Mouse (Mus musculus) kidney, postnatal 0 days (tissue): ENCODE results near the gene Prkcd. TPM values are rescaled to one million over a fixed set of nuclear protein-coding genes. Genes with fewer than 3 reads are reported as not detected.

Experiments used
- ATAC-seq: fragments of 200-750 bp; cut with Nextera tagmentation; replicated peaks from 2 replicates; pipeline ENCODE4 v1.8.0; 2017; ENCODE audit warnings: low read depth, moderate number of reproducible peaks, moderate TSS enrichment, moderate library complexity; ENCODE audit not compliant: low FRiP score
- DNase-seq: peaks from one replicate; pipeline ENCODE4 v3.0.0-alpha.2; 2016; ENCODE audit warnings: low spot score
- H3K27ac ChIP-seq: fragments of 300-500 bp; sonication (generic); 2 replicates; pipeline ENCODE4 v1.5.1; 2014; ENCODE audit warnings: mild to moderate bottlenecking
- H3K27me3 ChIP-seq: fragments of 300-500 bp; sonication (generic); 2 replicates; pipeline ENCODE4 v1.6.1; 2014; ENCODE audit warnings: low read length, mixed read lengths; ENCODE audit not compliant: insufficient read depth
- H3K36me3 ChIP-seq: fragments of 300-500 bp; sonication (generic); 2 replicates; pipeline ENCODE4 v1.6.1; 2014; ENCODE audit warnings: low read length, mixed read lengths; ENCODE audit not compliant: insufficient read depth
- H3K4me1 ChIP-seq: fragments of 300-500 bp; sonication (generic); replicated peaks from 2 replicates; pipeline ENCODE4 v1.6.1; 2014; ENCODE audit warnings: antibody characterized with exemption, low read length, mixed read lengths; ENCODE audit not compliant: insufficient read depth
- H3K4me2 ChIP-seq: fragments of 300-500 bp; sonication (generic); 2 replicates; pipeline ENCODE4 v1.6.1; 2014; ENCODE audit warnings: mild to moderate bottlenecking, low read length, moderate library complexity, mixed read lengths
- H3K4me3 ChIP-seq: fragments of 300-500 bp; sonication (generic); replicated peaks from 2 replicates; pipeline ENCODE4 v1.5.1; 2014; ENCODE audit warnings: low read depth, low read length
- H3K9ac ChIP-seq: fragments of 300-500 bp; sonication (generic); 2 replicates; pipeline ENCODE4 v1.6.1; 2014; ENCODE audit warnings: low read depth, low read length
- H3K9me3 ChIP-seq: fragments of 300-500 bp; sonication (generic); replicated peaks from 2 replicates; pipeline ENCODE4 v1.6.1; 2016; ENCODE audit warnings: low read length, inconsistent platforms, mixed read lengths
- CTCF ChIP-seq: IDR thresholded peaks from 2 replicates; pipeline ENCODE4 v1.5.1; 2016; ENCODE audit warnings: antibody characterized with exemption, low read depth, mild to moderate bottlenecking, moderate library complexity
- WGBS: fragments of 180-500 bp; shearing (Covaris S2); extraction: QIAGEN DNeasy Blood & Tissue Kit; methylation state at CpG from one replicate; pipeline ENCODE4 v1.1.7; 2014; 5-methylcytosine and 5-hydroxymethylcytosine counted together
- polyA plus RNA-seq: library from polyadenylated mRNA; unstranded; fragments of >200 nt; fragmentation: Nextera tagmentation; extraction: Ambion mirVana; gene quantifications from 2 replicates; pipeline ENCODE4 v1.2.1, GENCODE M21; 2015

Prkcd gene
- polyA plus RNA-seq, 1 experiment from 2014 or later = 44.9 TPM

DNA sequence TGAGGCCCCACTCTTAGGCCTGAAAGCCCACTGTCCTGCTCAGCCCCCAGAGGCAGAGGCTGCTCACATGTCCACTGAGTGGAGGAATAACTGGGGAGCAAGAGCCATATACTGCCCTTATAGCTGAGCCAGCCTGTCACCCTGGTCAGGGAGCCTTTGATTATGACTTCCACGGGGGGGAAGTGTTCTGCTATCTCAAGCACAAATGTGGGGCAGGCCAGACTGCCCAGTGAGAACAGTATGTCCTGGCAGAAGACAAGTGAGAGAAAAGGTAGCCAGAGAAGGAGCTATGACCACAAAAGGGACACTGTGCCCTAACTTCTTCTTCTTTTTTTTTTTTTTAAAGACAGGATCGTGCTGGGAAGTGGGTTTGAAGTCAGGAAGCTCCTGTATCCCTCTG is 28.9 kb downstream of the Prkcd start:
- Histone ChIP-seq H3K9me3 (no peaks in the 10 kb centered on the region), H3K27ac (no peak overlapping the region), H3K4me3 (no peak overlapping the region), H3K9ac (no peak overlapping the region), H3K36me3 (peaks cover 29% of the 10 kb centered on the region), H3K4me2 (no peak overlapping the region), H3K4me1 (no peaks in the 10 kb centered on the region; the same call in 1 of the 2 replicates), H3K27me3 (no peaks in the 10 kb centered on the region)
- ATAC-seq = no peak
- WGBS = 70% methylated on average over 2 of the region's 2 CpGs
- no peak for TF ChIP-seq CTCF
- no peak for DNase-seq

DNA sequence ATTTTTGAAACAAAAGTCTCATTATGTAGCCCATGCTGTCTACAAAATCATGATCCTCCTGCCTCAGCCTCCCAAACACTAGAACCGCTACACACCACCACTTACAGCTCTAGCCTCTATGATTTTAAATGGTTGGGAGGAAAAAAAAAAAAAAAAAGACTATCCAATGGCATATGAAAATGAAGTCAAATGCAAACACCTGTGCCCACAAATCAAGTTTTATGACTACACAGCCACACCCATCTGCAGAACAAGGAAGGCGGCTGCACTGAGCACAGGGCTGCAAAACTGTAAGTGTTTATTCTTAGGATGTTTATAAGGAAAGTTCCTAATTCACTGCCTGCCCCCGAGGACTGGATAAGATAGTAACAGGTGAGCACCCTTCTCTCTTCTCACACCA is 29.6 kb downstream of the Prkcd start:
- WGBS = 88% methylated on average over 3 of the region's 3 CpGs
- DNase-seq (no peak), ATAC-seq (no peak)
- Histone ChIP-seq H3K4me3 (no peak overlapping the region), H3K9ac (no peak overlapping the region), H3K4me1 (no peaks in the 10 kb centered on the region; the same call in 1 of the 2 replicates), H3K9me3 (no peaks in the 10 kb centered on the region), H3K36me3 (peaks cover 21% of the 10 kb centered on the region), H3K27me3 (no peaks in the 10 kb centered on the region), H3K27ac (no peak overlapping the region), H3K4me2 (no peak overlapping the region)
- no peak for TF ChIP-seq CTCF

- no peak overlapping the region for H3K27ac ChIP-seq
- no peak for TF ChIP-seq CTCF
- no peak overlapping the region for H3K4me2 ChIP-seq
- ATAC-seq (no peak), DNase-seq (no peak)
- no peaks in the 10 kb centered on the region for H3K27me3 ChIP-seq
- H3K9ac ChIP-seq = no peak overlapping the region
- 89% methylated on average over 8 of the region's 8 CpGs for WGBS
- no peaks in the 10 kb centered on the region for H3K9me3 ChIP-seq
- no peaks in the 10 kb centered on the region; the same call in 1 of the 2 replicates for H3K4me1 ChIP-seq
- H3K4me3 ChIP-seq = no peak overlapping the region
- peaks cover 15% of the 10 kb centered on the region for H3K36me3 ChIP-seq
Measured at GRCm38 (mm10) chr14:30595576-30596313, 30.3 kb downstream of the Prkcd start.

DNA sequence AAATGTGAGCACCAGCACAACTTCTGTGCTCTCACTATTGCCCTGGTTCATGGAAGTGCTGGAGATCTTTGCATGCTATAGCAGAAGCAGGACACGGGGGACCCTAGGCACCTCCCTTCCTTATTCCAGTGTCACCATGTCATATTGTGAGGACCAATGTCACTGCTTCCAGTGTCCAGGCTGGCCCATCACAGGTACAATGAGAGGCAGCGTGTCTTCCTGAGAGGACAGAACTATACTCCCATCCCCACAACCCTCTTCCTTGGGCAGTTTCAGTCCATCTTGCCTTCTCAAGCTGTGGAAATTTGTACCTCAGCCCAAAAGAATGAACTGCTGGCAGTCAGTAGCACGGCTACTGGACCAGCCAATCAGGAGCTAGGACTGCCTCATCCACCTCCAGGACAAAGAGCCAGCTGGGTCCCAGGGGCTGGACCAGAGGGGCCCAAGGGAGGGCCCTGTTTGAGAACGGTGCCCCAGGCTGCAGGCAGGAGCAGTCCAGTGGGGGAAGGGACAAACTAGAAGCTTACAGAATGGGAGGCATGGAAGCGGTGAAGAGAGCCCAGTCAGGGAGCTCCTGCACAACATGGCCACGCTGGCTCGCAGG is 31.8 kb downstream of the Prkcd start:
- Histone ChIP-seq H3K4me3 (no peak overlapping the region), H3K4me2 (no peak overlapping the region), H3K27ac (peak overlapping the region; percentile 71), H3K9me3 (no peaks in the 10 kb centered on the region), H3K4me1 (no peaks in the 10 kb centered on the region; the same call in 1 of the 2 replicates), H3K9ac (no peak overlapping the region), H3K27me3 (no peaks in the 10 kb centered on the region), H3K36me3 (peaks cover 14% of the 10 kb centered on the region)
- 0 out of 2 replicates have a peak, but pooled peaks have one; percentile 21 for ATAC-seq
- WGBS = 45% methylated on average over 7 of the region's 7 CpGs
- DNase-seq = no peak
- TF ChIP-seq CTCF = no peak

GRCm38 (mm10) chr14:30593279-30594091 is 32.5 kb downstream of the Prkcd start:
- Histone ChIP-seq H3K36me3 (peaks cover 8% of the 10 kb centered on the region), H3K27ac (peak overlapping the region; percentile 71), H3K27me3 (no peaks in the 10 kb centered on the region), H3K9me3 (no peaks in the 10 kb centered on the region), H3K4me2 (no peak overlapping the region), H3K4me1 (no peaks in the 10 kb centered on the region; the same call in 1 of the 2 replicates), H3K9ac (no peak overlapping the region), H3K4me3 (no peak overlapping the region)
- 0 out of 2 replicates have a peak, but pooled peaks have one; percentile 8 for ATAC-seq
- WGBS = 37% methylated on average over 11 of the region's 11 CpGs
- peak; percentile 51; the same call in 1 of the 2 replicates for TF ChIP-seq CTCF
- DNase-seq = peak; percentile 59

- 10% methylated on average over 6 of the region's 6 CpGs for WGBS
- H3K4me2 ChIP-seq = peak overlapping the region; percentile 33; the same call in 1 of the 2 replicates
Measured at GRCm38 (mm10) chr14:30591417-30591816, 34.6 kb downstream of the Prkcd start.

More at GRCm38 (mm10) chr14:30591417-30591816, 34.6 kb downstream of the Prkcd start:
- Histone ChIP-seq H3K4me1 (no peaks in the 10 kb centered on the region; the same call in 1 of the 2 replicates), H3K36me3 (no peaks in the 10 kb centered on the region), H3K4me3 (no peak overlapping the region), H3K27me3 (no peaks in the 10 kb centered on the region), H3K9ac (no peak overlapping the region), H3K9me3 (no peaks in the 10 kb centered on the region), H3K27ac (no peak overlapping the region)
- DNase-seq = peak; percentile 78
- ATAC-seq = peak; percentile 52
- peak; percentile 94 for TF ChIP-seq CTCF
